Mouse (Mus musculus) frontal cortex, postnatal 25 days (tissue): Measurements from ENCODE around the gene Rpp25l.
"Not testable (repeated sequence)": the region's sequence is repeated elsewhere in the genome, so short reads cannot be mapped to it uniquely, and the experiment has no call there.

Experiments
- DNase-seq, 2 experiments: peaks; one replicate each; pipeline ENCODE4 v3.0.0; 2022; ENCODE audit warnings: low spot score in 2 of 2

The Rpp25l gene

DNA sequence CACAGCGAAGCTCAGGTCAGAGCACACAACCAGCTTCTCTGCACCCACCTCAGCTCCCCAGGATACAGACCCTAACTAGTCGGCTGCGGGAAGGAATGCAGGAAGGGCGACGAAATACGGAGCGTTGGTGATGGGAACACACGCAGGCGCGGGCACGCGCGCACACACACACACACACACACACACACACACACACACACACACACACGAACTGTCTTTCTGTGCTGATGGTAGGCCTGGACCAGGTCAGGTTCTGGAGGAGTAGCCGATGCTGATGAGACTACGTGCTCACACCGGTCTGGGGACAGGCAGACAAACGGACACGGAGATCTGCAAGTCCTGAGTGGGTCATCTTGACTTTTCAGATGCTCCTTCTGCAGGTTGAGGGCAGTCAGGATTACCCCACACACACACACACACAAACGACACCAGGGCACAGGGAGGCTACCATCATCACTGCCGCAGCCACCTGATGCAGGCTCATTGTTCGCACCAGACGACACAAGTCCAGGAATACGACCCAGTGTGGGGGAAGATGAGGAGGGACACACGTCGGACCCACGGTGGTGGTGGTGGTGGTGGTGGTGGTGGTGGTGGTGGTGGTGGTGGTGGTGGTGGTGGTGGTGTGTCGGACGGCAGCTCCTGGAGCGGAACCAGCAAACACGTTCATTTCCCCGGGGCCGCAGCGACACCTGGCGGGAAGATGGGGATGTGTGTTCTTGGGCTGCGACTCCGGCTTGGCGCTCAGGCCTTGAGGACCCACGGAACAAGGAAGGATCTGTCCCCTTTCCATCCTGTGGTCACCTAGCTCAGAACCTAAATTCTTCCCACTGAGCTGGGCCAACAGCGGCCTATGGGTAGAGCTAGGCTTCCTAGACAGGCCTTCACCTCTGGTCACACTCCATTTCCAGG is 16.1 kb downstream of the Rpp25l start, which contains the start of gene Cntfr:
Cntfr (minus strand) TSS at position 160 of the 912 bp plus-strand sequence.
- peak; percentile 79 to 88 for DNase-seq

DNA sequence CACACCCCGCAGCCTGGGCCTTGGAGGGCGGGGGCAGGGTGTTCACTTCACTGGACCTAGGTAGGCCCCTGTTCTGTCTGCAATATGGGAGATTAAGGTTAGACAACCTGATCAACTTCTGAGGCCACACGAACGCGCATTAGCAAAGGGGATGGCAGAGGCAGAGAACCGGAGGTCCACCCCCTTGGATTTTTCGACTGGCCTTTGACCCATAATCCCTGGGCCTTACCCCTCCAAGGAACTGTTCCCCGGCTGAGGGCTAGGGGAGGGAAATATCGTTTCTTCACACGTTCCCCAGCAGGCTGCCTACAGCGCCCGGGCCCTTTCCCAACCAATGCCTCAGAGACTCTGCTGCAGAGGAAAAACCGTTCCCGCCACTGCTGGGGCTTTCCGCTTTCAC is 16.9 kb downstream of the Rpp25l start:
- DNase-seq, result not testable (repeated sequence)

DNA sequence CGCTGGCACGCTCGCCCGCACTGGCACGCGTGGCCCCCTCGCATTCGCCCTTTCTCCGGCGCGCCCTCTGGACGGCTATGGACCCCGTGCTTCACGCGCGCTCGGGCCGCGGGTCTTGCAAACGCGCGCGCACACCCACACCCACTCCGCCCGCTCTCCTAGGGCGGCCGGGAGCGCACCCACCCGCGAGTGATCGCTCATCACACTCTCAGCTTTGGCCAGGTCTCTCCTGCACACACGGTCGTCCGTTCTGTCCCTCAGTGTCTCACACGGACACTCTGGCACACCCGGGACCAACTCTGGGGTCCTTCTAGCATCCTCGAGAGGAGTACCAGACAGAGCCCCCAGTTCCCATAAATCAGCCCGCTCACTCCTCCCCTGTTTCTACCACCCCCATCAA is 17.5 kb downstream of the Rpp25l start:
- not testable (repeated sequence) for DNase-seq

DNA sequence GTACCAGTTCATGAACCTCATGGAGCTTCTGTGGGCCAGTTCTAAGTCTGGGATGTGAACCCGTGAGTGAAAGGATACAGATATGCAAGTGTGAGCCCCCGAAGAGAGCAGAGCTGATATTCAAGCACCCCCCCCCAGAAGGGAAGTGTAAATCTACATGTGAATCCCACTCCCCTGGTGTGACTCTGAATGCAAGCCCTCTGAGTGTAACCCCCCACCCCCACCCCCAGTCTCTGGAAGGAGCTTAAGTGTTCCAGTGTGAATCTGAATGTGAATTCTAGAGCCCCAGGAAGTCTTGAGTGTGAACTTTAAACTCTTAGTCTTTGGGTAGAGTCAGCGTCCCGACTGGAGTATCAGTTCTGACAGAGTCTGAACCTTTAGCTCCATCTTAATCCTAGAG is 19.8 kb downstream of the Rpp25l start:
- DNase-seq, result not testable (repeated sequence)

DNA sequence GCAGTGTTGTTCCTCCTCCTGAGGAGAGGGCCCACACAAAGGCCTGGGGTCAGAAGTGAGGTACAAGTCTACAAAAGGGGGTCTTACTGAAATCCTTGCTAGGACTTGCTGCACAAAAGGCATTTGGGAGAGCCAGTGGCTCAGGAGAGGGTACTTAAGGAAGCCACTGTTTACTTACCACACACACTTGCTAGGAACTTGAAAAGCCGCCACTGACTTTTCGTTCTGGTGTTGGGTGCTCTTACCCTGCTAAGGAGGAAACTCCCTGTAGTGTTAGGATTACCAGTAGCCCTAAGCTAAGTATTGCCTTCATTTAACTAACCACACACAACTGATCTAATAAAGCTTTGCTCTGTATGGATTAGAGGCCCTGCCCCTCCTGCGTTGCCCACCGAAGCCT is 23.3 kb downstream of the Rpp25l start:
- not testable (repeated sequence) for DNase-seq

DNA sequence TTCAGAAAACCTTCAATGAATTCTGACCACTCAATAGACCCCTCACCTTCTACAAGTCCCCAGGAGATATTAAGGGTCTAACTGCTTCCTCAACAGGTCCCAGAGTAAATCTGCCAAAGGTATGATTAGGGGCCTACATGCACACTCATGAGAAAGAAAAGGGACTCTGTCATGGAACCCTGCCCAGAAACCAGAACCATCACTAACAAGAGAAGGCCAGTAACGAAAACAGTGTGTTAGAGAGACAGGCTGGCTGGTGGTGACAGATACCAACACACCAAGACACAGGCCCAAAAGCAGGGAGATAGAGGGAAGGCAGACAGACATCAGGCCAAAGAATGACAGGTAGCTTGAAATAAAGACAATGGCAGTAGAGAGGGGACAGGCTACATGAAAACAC is 24.8 kb downstream of the Rpp25l start:
- not testable (repeated sequence) for DNase-seq

DNA sequence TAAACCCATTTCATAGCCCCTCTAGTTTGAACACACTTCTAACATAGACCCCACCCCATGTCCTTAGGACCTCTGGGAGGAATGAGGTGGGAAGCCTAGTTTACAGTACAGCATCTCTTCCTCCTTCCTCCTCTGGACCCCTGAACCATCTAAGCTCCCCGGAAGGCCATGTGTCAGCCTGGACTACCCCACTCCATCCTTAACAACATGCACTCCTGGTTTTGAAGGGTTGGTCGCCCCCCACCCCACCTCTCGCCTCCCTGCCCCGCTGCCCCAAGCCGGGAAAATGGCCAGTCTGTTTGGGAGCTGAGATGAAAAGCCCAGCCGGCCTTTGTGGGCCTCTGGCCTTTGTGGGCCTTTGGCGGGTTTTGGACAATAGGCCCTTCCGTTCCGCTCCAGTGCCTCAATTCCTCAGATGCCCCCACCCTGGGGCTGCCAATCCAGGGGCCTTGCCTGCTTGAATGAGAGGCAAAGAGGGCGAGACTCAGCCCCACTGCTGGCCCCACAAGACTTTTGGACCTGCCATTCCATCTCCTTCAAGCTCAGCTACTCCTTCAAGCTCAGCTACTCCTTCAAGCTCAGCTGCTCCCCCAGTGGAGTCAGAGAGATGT is 27.3 kb downstream of the Rpp25l start:
- not testable (repeated sequence) for DNase-seq

DNA sequence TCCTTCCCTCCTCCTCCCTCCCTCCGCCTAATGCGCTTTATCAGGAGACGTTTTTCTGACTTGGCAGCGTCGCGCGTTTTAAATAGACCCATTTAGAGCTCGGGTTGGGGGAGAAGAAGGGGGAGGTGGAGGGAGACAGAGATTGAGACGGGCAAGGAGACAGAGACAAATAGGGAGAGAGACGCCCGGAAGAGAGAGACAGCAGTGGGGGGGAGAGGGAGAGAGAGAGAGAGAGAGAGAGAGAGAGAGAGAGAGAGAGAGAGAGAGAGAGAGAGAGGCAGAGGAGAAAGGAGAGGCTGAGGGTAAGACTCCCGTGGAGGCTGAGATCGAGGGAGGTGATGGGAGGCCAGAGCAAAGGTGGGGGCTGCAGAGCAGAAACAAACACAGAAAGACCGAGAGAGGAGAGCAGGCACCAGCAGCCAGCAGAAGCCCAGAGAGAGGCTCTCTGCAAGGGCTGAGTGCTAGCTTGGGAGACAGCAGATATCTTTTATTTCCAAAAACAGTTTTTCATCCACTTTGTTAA is 28.3 kb downstream of the Rpp25l start:
- not testable (repeated sequence) for DNase-seq

DNA sequence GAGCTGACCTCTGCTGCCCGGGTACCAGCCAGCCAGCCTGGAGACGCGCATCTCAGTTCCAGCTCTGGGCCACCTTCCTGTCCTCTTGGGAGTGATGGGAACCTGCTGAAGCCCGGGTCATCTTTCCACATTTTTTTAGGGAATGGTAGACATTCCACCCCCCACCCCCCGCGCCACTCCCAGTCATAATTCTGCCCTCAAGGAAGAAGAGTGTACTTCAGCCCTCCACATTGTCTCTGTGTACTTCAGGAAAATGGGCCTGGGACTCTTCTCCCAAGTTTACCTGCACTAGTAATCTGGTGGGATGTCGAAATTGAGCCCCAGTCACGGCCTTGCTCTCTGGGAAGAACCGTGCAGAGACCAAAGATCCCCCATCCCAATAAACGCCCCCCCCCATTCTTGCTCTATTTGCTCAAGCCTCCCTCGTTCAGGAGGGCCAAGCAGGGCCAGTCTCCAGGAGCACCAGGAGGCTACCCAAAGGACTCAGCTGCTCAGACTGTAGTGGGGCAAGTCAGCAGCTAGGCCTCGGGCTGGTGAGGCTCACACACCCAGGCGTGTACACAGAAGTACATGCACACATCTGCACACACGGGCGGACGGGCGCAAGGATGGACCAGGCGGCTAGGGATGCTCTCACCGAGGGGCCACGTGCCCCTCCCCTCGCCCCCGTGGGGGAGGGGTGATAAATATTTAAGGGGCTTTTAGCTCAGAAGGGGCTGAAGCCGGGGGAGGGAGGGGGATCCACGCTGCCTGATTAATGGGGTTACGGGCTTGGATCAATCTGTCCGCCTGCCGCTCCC is 29.0 kb downstream of the Rpp25l start:
- not testable (repeated sequence) for DNase-seq

DNA sequence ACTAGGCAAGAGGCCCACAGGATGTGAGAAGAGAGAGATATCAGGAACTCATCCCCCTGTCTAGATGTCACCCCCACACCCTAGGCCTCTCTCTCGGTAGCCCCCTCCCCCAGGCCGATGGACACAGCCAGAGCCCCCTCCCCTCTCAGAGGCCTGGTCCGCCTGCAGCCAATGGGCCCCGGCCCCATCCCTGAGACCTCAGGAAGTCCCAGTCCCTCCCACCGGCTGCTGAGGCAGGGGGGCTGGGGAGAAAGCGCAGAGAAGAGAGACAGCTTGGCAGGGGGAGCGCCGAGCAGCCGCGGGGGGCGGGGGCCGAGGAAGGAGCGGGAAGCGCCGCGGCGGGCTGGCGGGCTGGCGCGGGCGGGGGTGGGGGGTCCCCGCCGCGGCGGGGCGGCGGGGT is 30.0 kb downstream of the Rpp25l start:
- DNase-seq, result not testable (repeated sequence)

DNA sequence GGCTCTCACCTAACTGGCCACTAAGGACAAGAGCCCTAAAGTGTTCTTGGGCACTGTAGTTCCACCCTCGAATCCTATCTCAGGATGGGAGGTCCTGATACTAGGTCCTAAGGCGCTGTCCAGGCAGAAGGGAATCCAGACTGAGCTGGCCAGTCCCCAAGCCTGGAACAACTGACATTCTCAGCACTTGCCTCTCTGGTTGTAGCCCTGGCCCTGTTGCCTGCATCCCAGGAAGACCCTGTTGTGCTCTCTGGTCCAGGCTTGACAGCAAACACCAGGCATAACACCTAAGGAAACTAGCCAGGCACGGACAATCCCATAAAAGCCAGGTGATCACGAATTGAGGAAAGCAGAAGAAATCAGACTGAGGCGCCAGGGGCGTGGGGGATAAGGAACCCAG is 30.5 kb downstream of the Rpp25l start:
- DNase-seq, result no peak

DNA sequence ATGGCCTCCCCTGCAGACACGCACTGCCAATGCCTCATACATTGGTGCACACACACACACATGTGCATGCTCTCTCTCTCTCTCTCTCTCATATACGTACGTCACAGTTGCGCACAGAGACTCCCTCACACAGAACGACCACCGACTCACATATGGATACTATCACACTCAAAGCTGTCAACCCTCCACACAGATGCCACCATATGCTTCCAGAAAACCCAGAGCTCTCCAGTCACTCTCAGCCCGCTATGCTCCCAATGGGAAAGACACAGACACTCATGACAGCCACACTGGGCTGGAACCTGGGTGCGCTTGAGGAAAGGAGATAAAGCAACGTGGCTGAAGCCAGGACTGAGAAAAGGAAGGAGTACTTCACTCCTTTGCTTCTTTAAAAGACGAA is 31.4 kb downstream of the Rpp25l start:
- DNase-seq, result no peak

DNA sequence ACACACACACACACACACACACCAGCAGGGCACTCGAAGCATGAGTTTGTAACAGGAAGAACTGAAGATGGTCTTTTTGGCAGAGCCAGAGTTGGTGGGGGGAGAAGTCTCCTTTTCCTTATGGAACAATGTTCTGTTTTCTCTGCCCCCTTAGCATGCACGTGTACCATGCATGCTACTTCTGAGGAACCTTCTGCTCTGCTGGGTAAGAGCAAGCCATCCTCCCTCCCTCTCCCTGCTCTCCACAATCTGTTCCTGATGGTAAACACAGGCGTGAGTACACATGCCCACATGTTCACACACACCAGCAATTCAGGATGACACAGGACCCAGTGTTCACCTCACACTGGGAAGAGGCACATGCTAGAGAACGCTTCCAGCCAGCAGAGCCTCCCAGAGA is 32.2 kb downstream of the Rpp25l start:
- no peak for DNase-seq

DNA sequence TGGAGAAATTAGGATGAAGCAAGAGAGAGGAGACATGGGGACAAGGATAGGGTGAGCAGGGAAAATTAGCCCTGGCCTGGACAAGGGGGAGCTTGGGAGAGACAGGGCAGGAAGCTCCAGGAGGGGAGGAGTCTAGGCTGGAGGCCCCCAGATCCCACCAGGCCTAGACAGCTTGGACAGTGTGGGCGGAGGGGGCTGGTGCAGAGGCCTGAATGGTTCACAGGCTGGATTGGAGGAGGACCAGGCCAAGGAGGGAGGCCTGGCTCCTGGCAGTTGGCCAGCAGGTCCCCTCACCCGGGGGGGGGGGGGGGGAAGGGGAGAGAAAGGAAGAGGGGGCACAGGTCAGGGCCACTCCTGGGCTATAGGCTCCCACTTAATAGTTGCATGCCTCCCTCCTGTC is 34.0 kb downstream of the Rpp25l start:
- DNase-seq, result no peak

DNA sequence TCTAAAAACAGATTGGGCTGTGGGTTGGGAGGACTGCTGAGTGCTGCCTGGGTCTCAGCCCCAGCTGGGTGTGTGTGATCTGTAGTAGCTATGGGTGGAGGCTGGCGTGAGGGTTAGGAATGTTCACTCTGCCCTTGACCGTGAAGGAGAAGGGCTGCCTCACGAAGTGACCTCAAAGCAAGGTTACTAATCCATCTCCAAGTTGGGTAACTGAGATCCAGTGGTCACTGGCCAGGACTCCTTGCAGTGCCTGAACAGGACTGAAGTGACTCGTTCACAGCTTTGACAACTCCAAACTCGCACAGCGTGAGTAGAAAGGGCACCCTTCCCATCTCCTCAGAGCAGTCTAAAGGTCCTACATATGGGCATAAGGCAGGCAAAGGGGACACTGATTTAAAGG is 34.5 kb downstream of the Rpp25l start:
- no peak for DNase-seq

DNA sequence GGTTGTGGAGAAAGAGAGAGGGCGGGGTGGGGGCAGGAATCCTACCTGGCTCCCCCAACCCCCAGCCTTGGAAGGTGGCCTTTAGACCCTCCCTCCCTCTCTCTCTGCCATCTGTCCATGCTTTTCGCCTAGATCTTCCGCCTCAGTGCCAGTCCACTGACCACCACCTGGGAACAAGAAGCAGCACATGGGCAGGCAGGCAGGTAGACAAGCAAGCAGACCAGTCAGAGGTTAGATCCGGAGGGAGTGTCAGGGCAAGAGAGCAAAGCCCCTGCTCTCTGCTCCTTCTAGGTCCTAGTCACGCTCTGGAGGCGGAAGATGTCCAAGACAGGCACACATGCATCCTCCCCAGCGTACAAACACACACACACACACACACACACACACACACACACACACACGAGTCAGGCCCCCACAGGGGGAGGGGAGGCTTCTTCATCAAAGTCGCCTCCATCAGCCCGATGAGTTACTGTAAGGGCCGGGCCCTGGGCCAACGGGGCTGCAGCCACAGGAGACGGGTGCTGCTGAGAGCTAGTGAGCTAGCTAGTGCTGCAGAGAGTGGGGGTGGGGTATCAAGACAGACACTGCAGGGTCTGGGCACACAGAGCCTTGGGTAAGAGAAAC is 36.2 kb downstream of the Rpp25l start:
- no peak for DNase-seq

DNA sequence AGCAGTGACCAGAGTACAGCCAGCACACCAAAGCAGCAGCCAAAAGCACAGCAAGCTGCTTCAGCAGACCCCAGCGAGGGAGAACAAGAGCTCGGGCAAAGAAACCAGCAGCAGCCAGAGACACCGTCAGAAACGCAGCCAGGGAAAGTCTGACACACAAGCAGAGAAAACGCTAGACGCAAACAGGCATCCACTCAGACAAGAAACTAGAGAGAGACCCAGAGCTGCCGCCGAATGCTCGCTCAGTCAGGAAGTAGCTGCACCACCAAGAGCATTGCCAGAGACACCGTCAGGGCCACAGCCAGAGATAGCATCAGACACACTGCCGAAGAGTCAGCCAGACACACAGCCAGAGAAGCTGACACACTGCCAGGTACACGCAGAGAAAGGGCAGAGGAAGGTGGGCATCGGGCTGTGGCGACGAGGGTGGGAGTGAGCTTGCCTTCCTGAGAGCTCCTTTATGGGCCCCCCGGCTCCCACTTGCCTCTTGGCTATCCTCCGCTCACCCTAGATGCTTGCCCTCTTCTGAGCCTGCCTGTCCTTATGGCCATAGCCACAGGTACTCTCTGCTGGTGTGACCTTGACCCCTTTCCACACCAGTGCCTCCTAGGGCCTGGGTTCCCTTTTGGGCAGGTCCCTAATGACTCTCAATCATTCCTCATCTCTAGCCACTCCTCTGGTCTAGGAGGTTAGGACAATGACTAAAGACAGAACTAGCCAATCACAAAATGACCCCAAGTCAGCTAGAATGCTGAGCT is 36.9 kb downstream of the Rpp25l start:
- DNase-seq, result no peak

DNA sequence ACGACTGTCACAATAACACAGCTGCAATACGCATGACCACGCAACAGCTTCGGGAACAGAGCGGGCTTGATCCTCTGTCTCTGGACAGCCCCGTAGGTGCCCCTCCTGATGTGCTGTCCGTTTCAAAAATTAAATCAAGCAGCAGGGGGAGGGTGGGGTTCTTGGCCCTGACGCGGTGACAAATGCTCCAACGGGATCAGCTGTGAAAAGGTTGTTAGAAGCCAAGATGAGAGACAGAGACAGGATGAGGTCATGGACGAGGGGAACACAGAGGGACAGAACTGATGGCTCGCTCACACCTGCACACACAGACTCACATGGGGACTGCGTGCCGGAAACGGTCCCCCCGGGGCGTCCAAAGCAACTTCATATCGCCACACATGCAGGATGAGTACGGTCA is 40.1 kb downstream of the Rpp25l start:
- no peak for DNase-seq

DNA sequence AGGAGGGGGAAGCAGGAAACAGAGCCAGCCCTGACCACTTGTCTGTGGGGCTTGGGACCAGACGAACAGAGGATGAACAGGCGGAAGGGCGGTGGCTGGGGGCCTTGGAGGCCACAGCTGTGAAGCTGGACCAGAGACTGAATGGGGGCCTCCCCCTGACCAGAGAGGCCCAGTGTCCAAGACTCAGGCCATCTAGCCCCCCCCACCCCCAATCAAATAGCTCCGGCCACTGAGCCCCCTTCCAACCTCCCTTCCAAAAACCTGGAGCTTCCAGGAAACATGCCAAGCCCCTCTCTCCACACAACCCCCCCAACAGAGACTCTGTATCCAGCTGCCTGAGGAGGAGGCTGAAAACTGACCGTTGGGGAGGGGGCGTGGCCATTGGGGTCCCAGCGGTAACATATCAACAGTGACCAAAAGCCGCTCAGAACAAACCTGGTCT is 40.8 kb downstream of the Rpp25l start:
- DNase-seq, result no peak

DNA sequence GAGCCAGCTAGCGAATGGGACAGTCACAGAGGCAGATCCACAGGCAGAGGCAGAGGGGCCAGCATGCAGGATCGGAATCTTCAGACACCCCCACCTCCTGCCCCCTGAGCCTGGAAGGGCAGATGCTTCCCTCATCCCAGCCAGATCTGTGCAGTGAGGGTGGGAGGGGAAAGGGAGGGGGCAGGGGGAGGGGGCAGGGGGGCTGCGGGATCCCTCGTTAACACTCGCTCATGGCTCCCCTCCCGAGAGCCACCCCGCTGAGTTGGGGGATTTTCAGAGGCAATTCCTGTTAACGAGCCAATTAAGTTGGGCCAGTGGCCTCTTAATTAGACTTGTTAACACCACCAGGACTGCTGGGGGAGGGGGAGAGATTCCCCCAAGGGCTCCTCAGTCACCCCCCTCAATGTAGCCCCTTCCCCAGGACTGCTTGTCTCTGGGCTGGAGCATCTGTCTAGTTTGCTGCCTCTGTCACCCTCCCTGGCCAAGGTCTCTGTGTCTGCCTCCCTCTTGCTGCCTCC is 41.3 kb downstream of the Rpp25l start:
- DNase-seq, result no peak

DNA sequence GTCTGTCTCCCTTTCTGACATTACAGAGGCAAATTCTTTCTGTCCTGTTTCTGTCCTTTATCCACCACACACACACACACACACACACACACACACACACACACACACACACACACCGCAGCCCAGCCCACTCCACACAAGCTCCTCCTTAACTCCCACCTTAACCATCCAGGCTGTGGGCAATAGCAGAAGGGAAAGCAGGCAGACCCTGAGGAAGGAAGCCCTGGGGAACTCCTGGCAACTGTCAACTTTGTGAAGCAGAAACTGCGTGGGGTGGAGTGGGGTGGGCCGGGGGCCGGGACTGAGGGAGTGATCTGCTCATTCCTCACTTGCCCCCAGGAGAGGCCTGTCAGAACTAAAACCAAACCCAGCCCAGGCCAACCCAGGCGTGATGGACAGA is 41.8 kb downstream of the Rpp25l start:
- no peak for DNase-seq
